20 mouse cellular contexts compared by ENCODE assay signal in genomic region chr13:54143788-54144187, GRCm38 (mm10). TPM values are rescaled to one million over a fixed set of nuclear protein-coding genes. Genes with fewer than 3 reads are reported as not detected.
DNase-seq lines count a peak whose midpoint lies in the region; ATAC-seq and TF ChIP-seq lines count a peak whose summit lies in the region.
"Had no signal": no experiment of that assay in that cellular context is flagged by ENCODE, and none has a peak within 500 bp of the region (broad histone marks: within the 10 kb centered on the region; RNA-seq: fewer than 3 reads in every experiment).

No protein-coding gene starts in this region.

- H3K9me3 ChIP-seq in forebrain, embryonic 12.5 days: 0 out of 2 replicates have a peak, but pooled peaks cover 3% of the 10 kb centered on the region
- H3K9me3 ChIP-seq in forebrain, embryonic 16.5 days (ENCODE audit: control insufficient read depth, low read length): 0 out of 2 replicates have a peak, but pooled peaks cover 2% of the 10 kb centered on the region
- H3K9me3 ChIP-seq in midbrain, embryonic 10.5 days (replicated peaks): peaks cover 4% of the 10 kb centered on the region
- H3K9me3 ChIP-seq in midbrain, postnatal 0 days (ENCODE audit: low read length): no peaks in the 10 kb centered on the region
- H3K9me3 ChIP-seq in forebrain, embryonic 14.5 days (replicated peaks; ENCODE audit: control insufficient read depth, low read length): no peaks in the 10 kb centered on the region
- no peaks in the 10 kb centered on the region for H3K9me3 ChIP-seq in midbrain, embryonic 14.5 days (ENCODE audit: control insufficient read depth, low read length)
- H3K9me3 ChIP-seq: embryonic facial prominence, embryonic 15.5 days had no signal

- no peak overlapping the region for H3K4me2 ChIP-seq in forebrain, embryonic 12.5 days
- H3K4me2 ChIP-seq in forebrain, embryonic 16.5 days (ENCODE audit: low read length): no peak overlapping the region
- no peak overlapping the region for H3K4me2 ChIP-seq in midbrain, postnatal 0 days (ENCODE audit: low read depth, low read length, poor library complexity, severe bottlenecking)
- no peak overlapping the region for H3K4me2 ChIP-seq in forebrain, embryonic 14.5 days (ENCODE audit: low read length)
- peak overlapping the region; percentile 12; the same call in 1 of the 2 replicates for H3K4me2 ChIP-seq in midbrain, embryonic 14.5 days (ENCODE audit: low read length)
- H3K4me2 ChIP-seq: embryonic facial prominence, embryonic 15.5 days had no signal

- H3K4me3 ChIP-seq in forebrain, embryonic 12.5 days (replicated peaks): no peak overlapping the region
- H3K4me3 ChIP-seq in forebrain, embryonic 16.5 days (replicated peaks; ENCODE audit: low read length): no peak overlapping the region
- H3K4me3 ChIP-seq in midbrain, embryonic 10.5 days: no peak overlapping the region
- H3K4me3 ChIP-seq in midbrain, postnatal 0 days (ENCODE audit: low read depth, low read length): no peak overlapping the region
- no peak overlapping the region for H3K4me3 ChIP-seq in forebrain, embryonic 14.5 days (ENCODE audit: low read depth, low read length)
- no peak overlapping the region for H3K4me3 ChIP-seq in midbrain, embryonic 14.5 days (replicated peaks; ENCODE audit: low read depth, low read length)
- H3K4me3 ChIP-seq: embryonic facial prominence, embryonic 15.5 days had no signal

- 38% methylated on average over 5 of the region's 5 CpGs for WGBS in forebrain, embryonic 12.5 days
- WGBS in forebrain, embryonic 16.5 days: 35% methylated on average over 5 of the region's 5 CpGs
- 60% methylated on average over 5 of the region's 5 CpGs for WGBS in midbrain, embryonic 10.5 days
- WGBS in midbrain, postnatal 0 days: 26% methylated on average over 5 of the region's 5 CpGs
- 32% methylated on average over 5 of the region's 5 CpGs for WGBS in forebrain, embryonic 14.5 days
- 23% methylated on average over 5 of the region's 5 CpGs for WGBS in midbrain, embryonic 14.5 days

- no peak for ATAC-seq in forebrain, embryonic 12.5 days (ENCODE audit: low FRiP score)
- ATAC-seq in forebrain, embryonic 16.5 days: no peak
- no peak for ATAC-seq in midbrain, postnatal 0 days (ENCODE audit: low FRiP score)
- ATAC-seq in forebrain, embryonic 14.5 days: no peak
- no peak for ATAC-seq in midbrain, embryonic 14.5 days (ENCODE audit: low FRiP score, low TSS enrichment)
- ATAC-seq: Patski had no signal

- H3K27me3 ChIP-seq in forebrain, embryonic 12.5 days: no peaks in the 10 kb centered on the region
- H3K27me3 ChIP-seq in forebrain, embryonic 16.5 days (replicated peaks; ENCODE audit: control insufficient read depth, insufficient read depth, low read length): no peaks in the 10 kb centered on the region
- peaks cover 7% of the 10 kb centered on the region for H3K27me3 ChIP-seq in midbrain, embryonic 10.5 days (ENCODE audit: low read depth, poor library complexity, severe bottlenecking)
- no peaks in the 10 kb centered on the region for H3K27me3 ChIP-seq in midbrain, postnatal 0 days (ENCODE audit: insufficient read depth, low read length)
- no peaks in the 10 kb centered on the region for H3K27me3 ChIP-seq in forebrain, embryonic 14.5 days (replicated peaks; ENCODE audit: control insufficient read depth, insufficient read depth, low read length)
- H3K27me3 ChIP-seq in midbrain, embryonic 14.5 days (ENCODE audit: control insufficient read depth, insufficient read depth, low read length): no peaks in the 10 kb centered on the region
- H3K27me3 ChIP-seq: embryonic facial prominence, embryonic 15.5 days had no signal

- TF ChIP-seq CTCF in midbrain, postnatal 0 days (IDR thresholded peaks at IDR 0.05): no peak

- DNase-seq in midbrain, embryonic 10.5 days (ENCODE audit: low spot score): no peak
- no peak for DNase-seq in midbrain, postnatal 0 days (ENCODE audit: low spot score)
- peak; percentile 27 for DNase-seq in forebrain, embryonic 14.5 days (ENCODE audit: low spot score)
- peak; percentile 54 for DNase-seq in midbrain, embryonic 14.5 days
- DNase-seq in frontal cortex, postnatal 36 days (ENCODE audit: low spot score in 2 of 2): no peak
- no peak for DNase-seq in kidney, postnatal 36 days
- DNase-seq: cerebellum, adult 11 months; cerebellum, postnatal 25 days; gastrocnemius, postnatal 25 days; heart, postnatal 36 days; kidney, adult 11 months; kidney, postnatal 10 days; liver; lung, adult 2 months; lung, postnatal 4 days; thymus, postnatal 36 days had no signal

- H3K27ac ChIP-seq in forebrain, embryonic 12.5 days: peak overlapping the region; percentile 36; the same call in 1 of the 2 replicates
- H3K27ac ChIP-seq in forebrain, embryonic 16.5 days (ENCODE audit: low read length): no peak overlapping the region
- H3K27ac ChIP-seq in midbrain, embryonic 10.5 days (replicated peaks): peak overlapping the region; percentile 74
- no peak overlapping the region for H3K27ac ChIP-seq in midbrain, postnatal 0 days (ENCODE audit: low read depth, low read length)
- H3K27ac ChIP-seq in forebrain, embryonic 14.5 days (ENCODE audit: low read depth, low read length): no peak overlapping the region
- H3K27ac ChIP-seq in midbrain, embryonic 14.5 days (replicated peaks; ENCODE audit: low read depth, low read length): peak overlapping the region; percentile 41; the same call in 1 of the 2 replicates
- H3K27ac ChIP-seq: embryonic facial prominence, embryonic 15.5 days had no signal

- no peaks in the 10 kb centered on the region for H3K36me3 ChIP-seq in forebrain, embryonic 12.5 days (replicated peaks)
- H3K36me3 ChIP-seq in forebrain, embryonic 16.5 days (ENCODE audit: control insufficient read depth, insufficient read depth): no peaks in the 10 kb centered on the region
- no peaks in the 10 kb centered on the region for H3K36me3 ChIP-seq in midbrain, embryonic 10.5 days
- H3K36me3 ChIP-seq in midbrain, postnatal 0 days (ENCODE audit: insufficient read depth, low read length): no peaks in the 10 kb centered on the region
- H3K36me3 ChIP-seq in forebrain, embryonic 14.5 days (ENCODE audit: control insufficient read depth, insufficient read depth, low read length): no peaks in the 10 kb centered on the region
- H3K36me3 ChIP-seq in midbrain, embryonic 14.5 days (ENCODE audit: control insufficient read depth, insufficient read depth, low read length): no peaks in the 10 kb centered on the region
- H3K36me3 ChIP-seq: embryonic facial prominence, embryonic 15.5 days had no signal

- H3K9ac ChIP-seq in forebrain, embryonic 12.5 days: no peak overlapping the region
- H3K9ac ChIP-seq in forebrain, embryonic 16.5 days (replicated peaks; ENCODE audit: low read depth, low read length): no peak overlapping the region
- no peak overlapping the region for H3K9ac ChIP-seq in midbrain, postnatal 0 days (replicated peaks; ENCODE audit: low read length, poor library complexity, severe bottlenecking)
- no peak overlapping the region for H3K9ac ChIP-seq in forebrain, embryonic 14.5 days (ENCODE audit: low read length)
- H3K9ac ChIP-seq in midbrain, embryonic 14.5 days (replicated peaks; ENCODE audit: low read length): 0 out of 2 replicates have a peak overlapping the region, but pooled peaks have one; percentile 16
- H3K9ac ChIP-seq: embryonic facial prominence, embryonic 15.5 days had no signal

- H3K4me1 ChIP-seq in forebrain, embryonic 12.5 days: peaks cover 14% of the 10 kb centered on the region
- peaks cover 4% of the 10 kb centered on the region; the same call in 1 of the 2 replicates for H3K4me1 ChIP-seq in forebrain, embryonic 16.5 days (replicated peaks; ENCODE audit: control insufficient read depth, insufficient read depth, low read length)
- H3K4me1 ChIP-seq in midbrain, embryonic 10.5 days: peaks cover 18% of the 10 kb centered on the region
- 0 out of 2 replicates have a peak, but pooled peaks cover 2% of the 10 kb centered on the region for H3K4me1 ChIP-seq in midbrain, postnatal 0 days (ENCODE audit: insufficient read depth, low read length)
- 0 out of 2 replicates have a peak, but pooled peaks cover 6% of the 10 kb centered on the region for H3K4me1 ChIP-seq in forebrain, embryonic 14.5 days (ENCODE audit: control insufficient read depth, insufficient read depth, low read length)
- H3K4me1 ChIP-seq in midbrain, embryonic 14.5 days (ENCODE audit: control insufficient read depth, insufficient read depth, low read length): peaks cover 13% of the 10 kb centered on the region; the same call in 1 of the 2 replicates
- H3K4me1 ChIP-seq: embryonic facial prominence, embryonic 15.5 days had no signal

RNA-seq across cellular contexts. Expression of gene Hrh2, which starts 48.1 kb away (rescaled TPM):
- not detected in 2 replicates for polyA plus RNA-seq in forebrain, embryonic 12.5 days (2016; fragmentation: Nextera tagmentation; extraction: Ambion mirVana)
- polyA plus RNA-seq in forebrain, embryonic 16.5 days (2015; fragmentation: Nextera tagmentation; extraction: Ambion mirVana): 0.73 and 0.77 TPM in 2 replicates
- 0.14 and 0.15 TPM in 2 replicates for polyA plus RNA-seq in midbrain, embryonic 10.5 days (2016; fragmentation: Nextera tagmentation; extraction: Ambion mirVana)
- 2.0 and 2.3 TPM in 2 replicates for total RNA-seq in midbrain, postnatal 0 days (2014; rRNA removed)
- polyA plus RNA-seq in midbrain, postnatal 0 days (2015; fragmentation: Nextera tagmentation; extraction: Ambion mirVana): 1.2 and 1.5 TPM in 2 replicates
- polyA plus RNA-seq in forebrain, embryonic 14.5 days (2014; fragmentation: Nextera tagmentation; extraction: Ambion mirVana): 0.42 and 0.48 TPM in 2 replicates
- 0.63 and 0.78 TPM in 2 replicates for polyA plus RNA-seq in midbrain, embryonic 14.5 days (2014; fragmentation: Nextera tagmentation; extraction: Ambion mirVana)
- total RNA-seq: gastrocnemius, postnatal 25 days had no signal
- polyA plus RNA-seq: Patski had no signal

Comparison
In these comparisons a context has a peak if more than half of its experiments do, and no peak if none do; other contexts are left out.
1. H3K27ac ChIP-seq: peak in forebrain, embryonic 12.5 days (single experiment), midbrain, embryonic 10.5 days (single experiment) and midbrain, embryonic 14.5 days (single experiment); none in forebrain, embryonic 16.5 days (single experiment), midbrain, postnatal 0 days (single experiment) and forebrain, embryonic 14.5 days (single experiment).
2. DNase-seq: peak in forebrain, embryonic 14.5 days (single experiment) and midbrain, embryonic 14.5 days (single experiment); none in midbrain, embryonic 10.5 days (single experiment), midbrain, postnatal 0 days (single experiment), frontal cortex, postnatal 36 days (0 of 2) and kidney, postnatal 36 days (0 of 2).